Mouse (Mus musculus) T-helper 17 cell (primary cell): Measurements from ENCODE around the gene Prss56.

Source experiments
- in situ Hi-C, 2 experiments: fragments of 300-600 bp; cut with MboI, MseI; formaldehyde crosslinking; loops; 1 replicate in 1 of 2; 2 replicates in 1 of 2; pipeline ENCODE4 v1.15.1; 2025; ENCODE audit warnings: high pct_unique_total_duplicates in 2 of 2

Gene Prss56

GRCm38 (mm10) chr1:87183998-87184750, 1.1 kb downstream of the Prss56 start:
- in situ Hi-C loops = no loop called here

GRCm38 (mm10) chr1:87184751-87185139, 1.6 kb downstream of the Prss56 start:
- in situ Hi-C loops = loop anchor here (5.0 kb wide), 1 partner anchor 82 kb away; the partner anchor contains the start of gene Alpi (in 2 of the 2)

GRCm38 (mm10) chr1:87185526-87185925, 2.4 kb downstream of the Prss56 start:
- in situ Hi-C loops = loop anchor here (5.0 kb wide), 1 partner anchor 83 kb away; the partner anchor contains the start of gene Alpi (in 2 of the 2)

GRCm38 (mm10) chr1:87186261-87187036, 3.3 kb downstream of the Prss56 start:
- in situ Hi-C loops = loop anchor here (5.0 kb wide), 1 partner anchor 84 kb away; the partner anchor contains the start of gene Alpi (in 2 of the 2)

- in situ Hi-C loops = loop anchor here (5.0 kb wide), 1 partner anchor 85 kb away; the partner anchor contains the start of gene Alpi (in 2 of the 2)
These were observed 3.9 kb downstream of the Prss56 start for GRCm38 (mm10) chr1:87187037-87187355.

- in situ Hi-C loops = no loop called here
These were observed 7.3 kb downstream of the Prss56 start, which contains the start of gene Chrnd for GRCm38 (mm10) chr1:87190429-87190828. Gene Chrnd (plus strand): TSS chr1:87190607.

- in situ Hi-C loops = no loop called here
These were observed 14.2 kb downstream of the Prss56 start for GRCm38 (mm10) chr1:87197296-87197695.

- in situ Hi-C loops = no loop called here
These were observed 15.3 kb downstream of the Prss56 start for GRCm38 (mm10) chr1:87198119-87199065.

- in situ Hi-C loops = no loop called here
These were observed 17.7 kb downstream of the Prss56 start for GRCm38 (mm10) chr1:87200811-87201210.

GRCm38 (mm10) chr1:87201848-87202247, 18.7 kb downstream of the Prss56 start:
- in situ Hi-C loops = no loop called here

- in situ Hi-C loops = no loop called here
These were observed 20.7 kb downstream of the Prss56 start for GRCm38 (mm10) chr1:87203779-87204178.

GRCm38 (mm10) chr1:87204465-87204864, 21.4 kb downstream of the Prss56 start, which contains the start of gene Chrng:
Gene Chrng (plus strand): TSS chr1:87204657.
- in situ Hi-C loops = no loop called here

GRCm38 (mm10) chr1:87205038-87205437, 21.9 kb downstream of the Prss56 start:
- in situ Hi-C loops = loop anchor here in 1 of 2 experiments (5.0 kb wide), 1 partner anchor 33 kb away; no protein-coding TSS in a partner anchor

- in situ Hi-C loops = loop anchor here in 1 of 2 experiments (5.0 kb wide), 1 partner anchor 33 kb away; no protein-coding TSS in a partner anchor
These were observed 22.4 kb downstream of the Prss56 start for GRCm38 (mm10) chr1:87205502-87205901.

- in situ Hi-C loops = loop anchor here in 1 of 2 experiments (5.0 kb wide), 1 partner anchor 34 kb away; no protein-coding TSS in a partner anchor
These were observed 23.2 kb downstream of the Prss56 start for GRCm38 (mm10) chr1:87206339-87206738.

GRCm38 (mm10) chr1:87211431-87211830, 28.3 kb downstream of the Prss56 start:
- in situ Hi-C loops = no loop called here

- in situ Hi-C loops = no loop called here
These were observed 30.9 kb downstream of the Prss56 start, which contains the start of gene Eif4e2 for GRCm38 (mm10) chr1:87213735-87214704. Gene Eif4e2 (plus strand): TSS chr1:87213914.

GRCm38 (mm10) chr1:87214748-87215147, 31.6 kb downstream of the Prss56 start:
- in situ Hi-C loops = no loop called here

GRCm38 (mm10) chr1:87217938-87218337, 34.8 kb downstream of the Prss56 start:
- in situ Hi-C loops = no loop called here

- in situ Hi-C loops = loop anchor here in 1 of 2 experiments (10.0 kb wide), 1 partner anchor 539 kb away; no protein-coding TSS in a partner anchor
These were observed 42.6 kb downstream of the Prss56 start for GRCm38 (mm10) chr1:87225739-87226138.
